Mouse (Mus musculus) splenic B cell, adult 2 months (primary cell): ENCODE measurements around the gene Zcchc9.

Experiments
- DNase-seq: peaks from one replicate; pipeline ENCODE4 v3.0.0-alpha.2; 2011; ENCODE audit warnings: low read depth, low spot score
- H3K27me3 ChIP-seq: 2 replicates; pipeline ENCODE4 v1.6.1; 2012; ENCODE audit warnings: mild to moderate bottlenecking, low read length, moderate library complexity, mixed read lengths; ENCODE audit not compliant: control insufficient read depth, poor library complexity, insufficient read depth, severe bottlenecking
- H3K36me3 ChIP-seq: 2 replicates; pipeline ENCODE4 v1.6.1; 2012; ENCODE audit warnings: mild to moderate bottlenecking, low read length, moderate library complexity, mixed read lengths; ENCODE audit not compliant: control insufficient read depth, poor library complexity, insufficient read depth, severe bottlenecking

The Zcchc9 gene

GRCm38 (mm10) chr13:91807155-91807839, at the start of gene Zcchc9:
TSS of gene Zcchc9 (minus strand) at chr13:91807705.
- Histone ChIP-seq H3K27me3 (no peaks in the 10 kb centered on the region), H3K36me3 (peaks cover 4% of the 10 kb centered on the region)
- DNase-seq = peak; percentile 93

GRCm38 (mm10) chr13:91854412-91854811, 46.9 kb upstream of the Zcchc9 start:
- Histone ChIP-seq H3K27me3 (no peaks in the 10 kb centered on the region), H3K36me3 (no peaks in the 10 kb centered on the region)
- DNase-seq = no peak

DNA sequence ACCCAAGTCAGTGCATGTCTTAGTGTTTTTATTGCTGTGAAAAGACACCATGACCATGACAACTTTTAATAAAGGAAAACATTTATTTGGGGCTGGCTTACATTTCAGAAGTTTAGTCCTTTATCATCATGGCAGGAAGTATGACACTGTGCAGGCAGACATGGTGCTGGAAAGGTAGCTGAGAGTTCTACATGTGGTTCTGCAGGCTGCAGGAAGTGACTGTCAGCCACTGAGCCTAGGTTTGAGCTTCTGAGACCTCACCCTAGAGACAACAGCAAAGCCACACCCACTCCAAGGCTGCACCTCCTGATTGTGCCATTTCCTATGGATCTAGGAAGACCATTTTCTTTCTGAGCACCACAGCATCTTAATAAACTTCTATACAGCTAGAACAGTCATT, 20.4 kb upstream of the Zcchc9 start:
- Histone ChIP-seq H3K36me3 (no peaks in the 10 kb centered on the region), H3K27me3 (no peaks in the 10 kb centered on the region)
- DNase-seq = no peak

DNA sequence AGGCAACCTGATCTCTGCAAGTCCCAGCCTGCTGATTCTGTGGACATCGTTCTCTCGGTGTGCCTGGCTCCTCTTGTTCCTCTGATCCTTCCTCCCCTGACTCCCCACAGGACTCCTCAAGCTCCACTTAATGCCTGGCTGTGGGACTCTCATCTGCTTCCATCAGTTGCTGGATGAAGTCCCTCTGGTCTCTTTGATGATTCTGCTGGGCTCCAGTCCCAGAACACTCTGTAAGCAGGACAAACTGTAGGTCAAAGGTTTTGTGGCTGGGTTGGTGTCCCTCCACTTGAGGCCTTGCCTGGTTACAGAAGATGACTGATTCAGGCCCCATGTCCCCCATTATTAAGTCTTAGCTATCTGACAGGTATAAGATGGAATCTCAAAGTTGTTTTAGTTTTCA, 18.6 kb upstream of the Zcchc9 start:
- no peak for DNase-seq
- Histone ChIP-seq H3K27me3 (no peaks in the 10 kb centered on the region), H3K36me3 (no peaks in the 10 kb centered on the region)

GRCm38 (mm10) chr13:91824845-91825550, 17.5 kb upstream of the Zcchc9 start:
- Histone ChIP-seq H3K27me3 (no peaks in the 10 kb centered on the region), H3K36me3 (no peaks in the 10 kb centered on the region)
- no peak for DNase-seq

GRCm38 (mm10) chr13:91823735-91824134, 16.2 kb upstream of the Zcchc9 start:
- no peak for DNase-seq
- H3K36me3 ChIP-seq = no peaks in the 10 kb centered on the region
- no peaks in the 10 kb centered on the region for H3K27me3 ChIP-seq

GRCm38 (mm10) chr13:91814670-91815069, 7.2 kb upstream of the Zcchc9 start:
- no peak for DNase-seq
- Histone ChIP-seq H3K36me3 (no peaks in the 10 kb centered on the region), H3K27me3 (no peaks in the 10 kb centered on the region)

DNA sequence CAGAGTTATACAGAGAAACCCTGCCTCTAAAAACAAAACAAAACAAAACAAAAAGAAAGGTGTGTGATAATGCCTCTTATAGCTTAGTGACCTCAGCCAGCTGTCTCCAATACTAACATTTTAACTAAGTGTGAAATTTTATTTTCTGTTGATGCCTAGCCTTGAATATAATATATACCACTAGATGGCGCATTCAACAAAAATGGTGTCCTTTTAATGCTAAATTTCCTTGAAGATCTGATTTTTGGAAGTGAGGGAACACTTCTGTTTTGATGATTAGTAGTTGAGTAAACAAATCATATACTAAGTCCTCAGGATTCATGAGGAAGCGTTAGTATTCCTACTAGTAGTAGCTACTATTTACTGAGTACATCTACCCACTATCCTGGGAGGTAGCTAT, 2.0 kb upstream of the Zcchc9 start:
- Histone ChIP-seq H3K27me3 (no peaks in the 10 kb centered on the region), H3K36me3 (peaks cover 4% of the 10 kb centered on the region)
- peak; percentile 63 for DNase-seq

- Histone ChIP-seq H3K36me3 (peaks cover 4% of the 10 kb centered on the region), H3K27me3 (no peaks in the 10 kb centered on the region)
- peak; percentile 44 for DNase-seq
Observed at GRCm38 (mm10) chr13:91807874-91808575, 520 bp upstream of the Zcchc9 start.

DNA sequence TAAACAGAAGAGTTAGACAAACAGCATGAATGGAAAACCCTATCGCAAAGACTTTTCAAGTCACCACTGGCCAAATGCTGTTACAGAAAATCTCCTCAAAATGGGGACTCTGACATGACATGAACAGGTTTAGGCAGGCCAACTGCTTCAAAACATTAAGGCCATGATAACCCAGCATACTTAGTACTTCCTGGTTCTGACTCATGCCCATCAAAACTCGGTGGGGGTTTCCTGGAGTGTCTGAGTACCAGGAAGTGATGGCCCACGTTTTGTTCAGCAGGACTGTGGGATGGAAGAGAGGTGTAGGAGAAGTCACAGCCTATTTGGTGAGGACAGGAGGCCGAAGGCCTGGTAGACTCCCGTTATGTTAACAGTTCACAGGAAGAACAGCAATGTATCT, 5.8 kb downstream of the Zcchc9 start:
- Histone ChIP-seq H3K27me3 (no peaks in the 10 kb centered on the region), H3K36me3 (peaks cover 12% of the 10 kb centered on the region)
- DNase-seq = no peak

- H3K27me3 ChIP-seq = no peaks in the 10 kb centered on the region
- H3K36me3 ChIP-seq = peaks cover 11% of the 10 kb centered on the region; the same call in 1 of the 2 replicates
- DNase-seq = no peak
Observed at GRCm38 (mm10) chr13:91797442-91797841, 10.1 kb downstream of the Zcchc9 start.

- Histone ChIP-seq H3K36me3 (peaks cover 11% of the 10 kb centered on the region; the same call in 1 of the 2 replicates), H3K27me3 (no peaks in the 10 kb centered on the region)
- no peak for DNase-seq
Observed at GRCm38 (mm10) chr13:91796916-91797315, 10.6 kb downstream of the Zcchc9 start.

GRCm38 (mm10) chr13:91796003-91796402, 11.5 kb downstream of the Zcchc9 start:
- Histone ChIP-seq H3K36me3 (peaks cover 11% of the 10 kb centered on the region; the same call in 1 of the 2 replicates), H3K27me3 (no peaks in the 10 kb centered on the region)
- no peak for DNase-seq

DNA sequence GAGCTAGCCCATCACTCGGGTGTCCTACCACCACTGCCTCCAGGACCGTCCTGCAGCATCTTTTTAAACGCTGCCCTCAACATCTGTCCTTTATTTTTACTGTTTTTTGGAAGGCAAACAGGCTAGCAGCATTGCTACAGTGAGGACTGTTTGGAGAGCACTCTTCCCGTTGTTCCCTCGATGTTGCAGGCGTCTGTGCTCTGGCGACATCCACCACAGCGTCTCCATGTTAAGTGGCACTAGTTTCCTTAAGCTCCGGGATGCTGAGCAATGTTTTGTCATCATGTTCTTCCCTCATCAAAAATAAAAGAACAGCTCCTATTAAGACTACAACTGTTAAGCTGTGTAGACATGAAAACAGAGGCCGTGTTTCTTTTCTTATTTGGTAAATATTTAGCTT, 11.9 kb downstream of the Zcchc9 start:
- Histone ChIP-seq H3K36me3 (peaks cover 11% of the 10 kb centered on the region; the same call in 1 of the 2 replicates), H3K27me3 (no peaks in the 10 kb centered on the region)
- no peak for DNase-seq

DNA sequence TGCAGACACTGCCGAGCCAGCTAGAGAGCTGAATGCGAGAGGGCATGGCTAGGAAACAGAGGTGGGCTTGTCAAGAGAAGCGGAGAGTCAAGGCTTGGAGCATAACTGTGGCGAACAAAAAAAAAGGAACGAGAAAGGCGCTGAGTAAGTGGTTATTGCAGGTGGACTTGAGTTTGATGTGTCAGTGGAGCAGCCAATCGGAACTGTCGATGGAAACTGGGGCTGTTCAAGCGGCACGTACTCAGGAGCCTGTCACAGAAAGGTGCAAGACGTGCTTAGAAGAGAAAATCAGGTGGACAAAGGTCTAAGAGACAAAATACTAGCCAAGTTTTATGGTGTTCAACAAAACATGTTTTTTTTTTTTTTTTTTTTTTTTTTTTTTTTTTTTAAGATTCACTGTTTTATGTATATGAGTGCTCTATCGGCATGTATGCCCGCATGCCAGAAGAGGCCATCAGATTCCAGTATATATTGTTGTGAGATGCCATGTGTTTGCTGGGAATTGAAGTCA, 12.5 kb downstream of the Zcchc9 start:
- DNase-seq = no peak
- peaks cover 11% of the 10 kb centered on the region; the same call in 1 of the 2 replicates for H3K36me3 ChIP-seq
- no peaks in the 10 kb centered on the region for H3K27me3 ChIP-seq
